Mouse (Mus musculus): ENCODE data around the gene Cox7a1. TPM values are rescaled to one million over a fixed set of nuclear protein-coding genes. Genes with fewer than 3 reads are reported as not detected.
"Not testable (repeated sequence)": the region's sequence is repeated elsewhere in the genome, so short reads cannot be mapped to it uniquely, and the experiment has no call there.

The Cox7a1 gene
- total RNA-seq (2021) = 100 to 1,000 TPM; 353 to 482 TPM
- 27.2 and 28.9 TPM in 2 replicates for polyA plus RNA-seq (2012; rRNA removed)
- long read RNA-seq, transcript Cox7a1-202 (4 exons, 485 nt) = minor isoform, 9 of 222 reads
- long read RNA-seq, transcript Cox7a1-201 (4 exons, 393 nt) = major isoform, 188 of 222 reads
- long read RNA-seq, partial matches to known transcripts = 23 of 222 reads
- long read RNA-seq, other reads (novel, unspliced or antisense) = 2 of 222 reads

DNA sequence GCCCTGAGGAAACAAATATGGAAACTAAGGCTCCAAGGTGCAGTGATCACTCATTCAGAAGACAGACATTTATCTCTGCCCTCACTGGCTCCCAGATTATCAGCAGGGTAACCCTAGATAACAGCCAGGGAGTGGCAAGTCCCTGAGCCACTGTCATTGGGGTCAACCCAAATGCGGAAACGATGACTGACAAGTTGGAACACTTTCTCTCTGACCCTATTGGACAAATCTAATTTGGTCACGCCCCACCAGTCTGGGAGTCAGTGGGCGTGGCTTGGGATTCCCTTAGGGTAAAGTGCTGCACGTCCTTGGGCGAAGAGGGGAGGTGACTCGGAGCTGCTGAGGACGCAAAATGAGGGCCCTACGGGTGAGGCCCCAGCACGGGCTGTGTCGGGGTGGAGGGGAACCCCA, at the start of gene Cox7a1:
Gene Cox7a1, plus strand, starts transcription at position 266 of the 411 bp plus-strand sequence.
- DNase-seq = peak; percentile 96

- no peak for DNase-seq
These were observed 47.1 kb upstream of the Cox7a1 start for GRCm38 (mm10) chr7:30136826-30137225.

DNA sequence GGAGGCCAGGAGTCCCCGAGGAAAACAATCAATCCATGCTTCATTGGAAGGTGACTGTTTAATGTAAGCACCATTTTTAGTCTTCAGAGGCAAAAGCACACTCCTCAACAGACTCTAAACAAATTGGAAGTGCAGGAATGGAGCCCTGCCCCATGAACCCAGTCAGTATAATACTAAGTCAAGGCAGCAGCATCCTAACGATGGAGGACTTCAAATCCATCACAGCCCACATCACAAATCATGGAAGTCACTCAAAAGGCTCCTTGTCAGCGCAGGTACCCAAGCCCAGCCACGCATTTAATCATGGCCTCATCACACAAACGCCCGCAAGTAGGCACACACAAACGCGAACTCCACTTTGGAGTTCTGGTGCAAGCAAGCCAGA, 40.8 kb upstream of the Cox7a1 start:
- DNase-seq = no peak

GRCm38 (mm10) chr7:30143555-30144209, 40.3 kb upstream of the Cox7a1 start:
- DNase-seq = peak; percentile 57

- DNase-seq = no peak
These were observed 36.9 kb upstream of the Cox7a1 start for GRCm38 (mm10) chr7:30147011-30147410.

- DNase-seq = no peak
These were observed 29.9 kb upstream of the Cox7a1 start for GRCm38 (mm10) chr7:30154040-30154439.

DNA sequence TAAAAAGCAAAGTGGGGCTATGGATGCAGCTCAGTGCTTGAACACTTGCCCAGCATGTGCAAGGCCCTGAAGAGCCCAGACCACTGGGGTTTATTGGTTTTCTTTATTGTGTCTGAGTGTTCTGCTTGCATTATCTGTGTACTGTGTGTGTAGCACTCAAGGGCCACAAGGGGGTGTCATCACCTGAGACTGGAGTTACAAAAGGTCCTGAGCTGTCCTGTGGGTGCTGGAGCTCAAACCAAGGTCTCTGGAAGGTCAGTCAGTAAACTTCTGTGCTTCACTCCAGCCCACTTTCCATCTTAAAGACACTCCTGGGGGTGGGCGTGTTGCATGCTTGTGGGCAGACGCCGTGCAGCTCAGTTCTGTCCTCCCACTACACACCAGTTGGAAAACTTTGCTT, 28.4 kb upstream of the Cox7a1 start:
- DNase-seq = no peak

DNA sequence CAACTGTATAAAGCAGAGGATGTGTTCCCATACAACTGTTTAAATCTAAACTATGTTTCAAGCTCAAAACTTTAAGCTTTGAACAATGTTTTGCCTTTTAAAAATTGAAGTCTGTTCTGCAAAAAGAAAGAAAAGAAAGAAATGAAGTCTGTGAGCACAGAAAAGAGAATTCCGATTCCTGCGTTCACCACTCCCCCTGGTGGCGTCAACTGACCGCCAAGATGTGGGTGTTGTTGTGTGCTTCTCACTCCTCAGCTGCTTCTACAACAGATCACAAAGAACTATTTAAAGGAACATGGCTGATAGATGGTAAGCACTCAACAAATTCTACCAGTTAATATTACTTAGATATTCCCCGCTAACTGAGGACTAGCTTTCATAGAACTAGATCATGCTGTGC, 20.8 kb upstream of the Cox7a1 start:
- no peak for DNase-seq

GRCm38 (mm10) chr7:30164745-30165144, 19.2 kb upstream of the Cox7a1 start:
- no peak for DNase-seq

DNA sequence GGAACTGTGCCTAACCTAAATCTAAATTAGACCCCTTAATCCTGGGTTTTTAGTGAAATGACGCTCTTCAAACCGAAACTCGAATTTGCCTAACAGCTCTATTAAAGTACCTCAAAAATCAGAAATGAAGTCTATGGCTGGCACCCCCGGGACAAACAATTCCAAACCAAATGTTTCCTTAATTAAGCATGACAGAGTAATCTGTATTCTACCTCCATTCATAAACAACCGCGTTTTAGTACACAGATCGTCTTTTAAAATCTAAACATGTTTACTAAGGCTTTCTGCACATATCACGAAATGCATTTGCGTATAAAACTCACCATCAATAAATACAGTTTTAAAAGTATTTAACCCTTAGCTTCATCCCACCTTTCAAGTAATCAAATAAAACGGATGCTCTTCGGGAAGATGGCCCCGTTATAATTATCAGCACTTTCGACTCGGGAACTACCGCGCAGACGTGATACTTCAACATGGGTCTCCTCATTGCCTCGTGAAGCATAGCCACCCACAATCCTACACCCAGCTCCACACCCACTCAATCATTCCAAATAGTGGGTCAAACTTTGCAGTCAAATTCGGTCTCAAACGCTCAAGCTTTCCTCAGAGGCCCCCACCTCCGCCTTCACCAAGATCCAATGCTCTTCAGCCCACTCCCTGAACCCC, 14.9 kb upstream of the Cox7a1 start:
- DNase-seq = no peak

DNA sequence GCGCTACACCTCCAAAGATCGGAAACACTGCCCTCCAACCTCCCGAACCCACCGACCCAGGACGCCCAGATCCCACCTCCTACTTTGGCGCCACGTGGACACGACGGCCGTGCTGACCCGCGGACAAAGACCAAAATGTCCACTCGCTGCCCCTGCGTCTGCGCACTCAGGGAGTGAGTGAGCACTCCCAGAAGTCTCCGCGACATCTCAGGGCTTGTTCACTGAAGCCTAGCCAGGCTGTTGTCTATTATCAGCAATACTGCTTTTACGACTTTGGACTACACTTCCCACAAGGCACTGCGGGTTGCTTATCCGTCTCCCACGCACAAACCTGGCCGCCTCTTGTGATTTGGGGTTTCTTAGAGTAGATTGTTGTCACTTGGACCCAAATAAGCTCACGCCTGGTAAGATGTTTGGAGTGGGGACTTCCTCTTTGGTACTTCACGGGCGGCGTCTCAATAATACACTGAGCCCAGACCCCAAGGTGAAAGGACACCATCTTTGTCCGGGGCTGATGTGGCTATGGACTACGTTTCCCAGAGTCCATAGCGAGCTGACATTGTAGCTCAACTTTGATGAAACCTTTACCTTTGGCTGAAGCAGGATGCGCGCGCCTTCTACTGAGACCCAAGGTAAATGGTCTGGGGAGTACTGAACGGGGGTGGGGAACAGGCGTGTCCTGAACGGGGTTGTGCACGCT, 14.2 kb upstream of the Cox7a1 start, which contains the start of gene Zfp146:
Gene Zfp146, minus strand, starts transcription at position 168 of the 700 bp plus-strand sequence.
- peak; percentile 95 for DNase-seq

DNA sequence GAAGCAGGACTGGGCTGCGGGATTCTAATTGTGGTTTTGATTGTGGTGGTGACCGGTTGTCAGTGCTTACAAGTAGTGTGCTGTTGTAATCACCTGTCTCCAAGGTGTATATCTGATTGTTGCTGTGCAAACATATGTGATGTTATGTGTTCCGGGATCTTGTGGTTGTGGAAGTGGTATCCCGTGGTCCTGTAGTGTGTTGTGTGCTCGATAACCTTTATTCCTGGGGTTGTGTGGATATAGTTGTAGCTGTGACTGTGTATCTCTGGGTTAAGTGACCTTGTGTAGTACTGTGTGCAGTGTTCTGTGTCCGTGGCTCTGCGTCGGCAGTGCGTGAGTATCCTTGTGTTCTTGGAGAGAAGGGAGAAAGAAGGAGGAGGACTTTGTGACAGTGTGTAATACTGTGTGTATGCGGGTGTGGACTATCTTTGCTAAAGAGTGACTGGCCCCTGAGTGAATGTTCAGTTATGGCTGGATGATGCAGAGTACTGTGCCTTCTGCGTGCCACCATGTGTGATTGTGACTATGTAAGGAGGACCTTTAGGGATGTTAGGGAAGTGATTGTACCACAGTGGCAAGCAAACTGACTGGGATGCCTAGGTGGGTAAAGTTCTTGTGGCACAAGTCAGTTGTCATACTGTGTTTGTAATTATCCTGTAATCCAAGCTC, 13.5 kb upstream of the Cox7a1 start:
- no peak for DNase-seq

DNA sequence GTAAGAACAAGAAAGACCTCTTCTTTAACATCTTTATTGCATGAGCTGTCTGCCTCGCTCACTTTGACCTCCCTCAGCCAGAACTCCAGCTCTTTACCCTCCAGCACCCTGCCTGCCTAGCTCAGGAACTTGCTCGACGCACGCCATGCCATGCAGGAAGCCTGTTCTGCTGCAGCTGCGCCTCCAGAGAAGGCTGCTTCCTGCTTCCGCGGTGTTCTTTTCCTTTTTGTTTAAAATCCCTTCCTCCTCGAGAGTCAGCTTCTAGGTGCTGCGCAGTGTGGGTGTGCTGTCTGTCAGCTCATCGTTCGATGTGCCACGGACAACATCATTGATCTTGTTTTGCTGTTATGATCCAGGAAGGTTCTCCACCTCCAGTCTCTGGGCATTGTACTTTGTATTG, 7.5 kb upstream of the Cox7a1 start:
- DNase-seq = no peak

- DNase-seq = no peak
These were observed 5.7 kb upstream of the Cox7a1 start for GRCm38 (mm10) chr7:30178256-30178655.

DNA sequence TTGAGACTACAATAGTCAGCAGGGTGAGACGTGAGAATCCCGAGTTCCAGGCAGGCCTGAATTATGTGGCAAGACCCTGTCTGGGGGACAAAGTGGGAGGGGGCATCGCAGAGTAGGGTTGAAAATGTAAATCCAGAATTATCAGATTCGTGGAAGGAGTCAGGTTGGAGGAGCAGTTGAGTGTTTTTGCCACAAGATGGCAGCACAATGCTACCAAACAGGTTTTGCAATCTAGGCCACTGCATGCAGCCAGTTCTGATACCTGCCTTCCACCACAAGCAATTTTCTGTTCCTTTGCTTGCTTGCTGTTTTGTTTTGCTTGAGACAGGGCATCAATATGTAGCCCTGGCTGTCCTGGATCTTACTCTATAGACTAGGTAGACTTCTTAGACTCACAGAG, 2.6 kb upstream of the Cox7a1 start:
- DNase-seq = peak; percentile 73

DNA sequence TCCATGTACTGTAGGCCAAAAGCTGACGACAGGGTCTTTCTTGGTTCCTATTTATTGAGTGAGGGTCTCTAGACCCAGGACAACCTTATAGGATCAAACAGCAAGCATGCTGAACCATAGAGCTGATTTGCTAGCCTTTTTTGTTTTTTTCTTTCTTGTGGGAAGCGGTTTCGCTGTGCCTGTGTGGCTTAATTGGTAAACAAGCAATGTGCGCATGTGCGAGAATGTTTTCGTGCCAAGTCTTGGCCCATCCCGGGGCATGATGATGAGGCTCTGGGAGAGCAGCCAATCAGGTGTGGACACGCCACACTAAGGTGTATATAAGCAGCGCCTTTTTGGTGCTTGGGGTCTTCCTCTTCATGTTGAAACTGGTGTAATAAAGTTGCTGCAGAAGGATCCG, 2.0 kb upstream of the Cox7a1 start:
- not testable (repeated sequence) for DNase-seq

DNA sequence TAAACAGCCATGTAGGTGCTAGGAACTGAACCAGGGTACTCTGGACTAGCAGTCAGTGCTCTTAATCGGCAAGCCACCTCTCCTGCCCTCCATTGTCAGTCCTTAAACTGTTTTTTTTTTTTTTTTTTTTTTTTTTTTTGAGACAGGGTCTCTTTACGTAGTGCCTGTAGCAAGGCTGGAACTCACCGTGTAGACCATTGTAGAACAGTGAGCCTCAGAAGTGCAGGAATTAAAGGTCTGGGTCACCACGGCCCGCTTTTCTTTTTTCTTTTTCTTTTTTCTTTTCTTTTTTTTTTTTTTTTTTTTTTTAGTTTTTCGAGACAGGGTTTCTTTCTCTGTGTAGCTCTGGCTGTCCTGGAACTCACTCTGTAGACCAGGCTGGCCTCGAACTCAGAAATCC, 755 bp upstream of the Cox7a1 start:
- not testable (repeated sequence) for DNase-seq

- no peak for DNase-seq
These were observed 851 bp downstream of the Cox7a1 start for GRCm38 (mm10) chr7:30184641-30185348.

DNA sequence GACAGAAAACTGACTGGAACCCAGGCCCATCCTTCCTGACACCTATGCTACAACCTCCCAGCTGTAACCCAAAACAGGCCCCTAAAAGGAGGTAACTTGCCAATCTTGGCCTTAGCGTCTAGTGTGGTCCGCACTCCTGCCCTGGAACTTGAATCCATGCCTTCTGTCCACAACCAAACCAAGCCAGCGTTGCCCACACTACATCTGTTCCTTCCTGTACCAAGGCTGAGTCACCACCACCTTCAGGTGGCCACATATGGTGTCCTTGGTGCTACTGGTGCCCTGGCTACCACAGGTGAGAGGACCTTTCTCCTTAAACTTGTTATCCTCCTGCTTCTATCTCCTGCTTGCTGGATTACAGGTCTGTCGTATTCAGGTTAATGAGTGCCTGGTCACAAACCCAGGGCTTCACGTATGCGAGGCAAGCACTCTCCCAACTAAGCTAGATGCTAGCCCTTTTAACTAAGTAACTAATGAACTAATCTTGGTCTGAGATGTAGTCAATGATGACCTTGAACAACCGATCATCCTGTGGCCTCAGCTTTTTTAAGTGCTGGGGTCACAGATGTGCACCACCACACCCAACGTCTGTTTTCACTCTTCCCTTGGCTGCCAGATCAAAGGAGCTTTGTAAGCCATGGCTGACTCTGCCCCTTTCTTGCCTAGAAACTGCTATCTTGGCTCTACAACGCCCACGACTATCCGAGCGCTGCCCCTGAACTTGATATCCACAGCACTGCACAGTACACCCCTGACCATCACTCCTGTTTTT, 4.6 kb downstream of the Cox7a1 start:
- no peak for DNase-seq

- DNase-seq = no peak
These were observed 5.2 kb downstream of the Cox7a1 start for GRCm38 (mm10) chr7:30189116-30189491.

GRCm38 (mm10) chr7:30192088-30192487, 8.1 kb downstream of the Cox7a1 start:
- DNase-seq = no peak
